Mouse (Mus musculus): ENCODE data around the gene Irf3. TPM values are rescaled to one million over a fixed set of nuclear protein-coding genes. Genes with fewer than 3 reads are reported as not detected.

Gene Irf3
- polyA plus RNA-seq (2012; fragmentation: generic; extraction: Trizol): 10 to 100 TPM; 48.6 to 59.4 TPM

DNA sequence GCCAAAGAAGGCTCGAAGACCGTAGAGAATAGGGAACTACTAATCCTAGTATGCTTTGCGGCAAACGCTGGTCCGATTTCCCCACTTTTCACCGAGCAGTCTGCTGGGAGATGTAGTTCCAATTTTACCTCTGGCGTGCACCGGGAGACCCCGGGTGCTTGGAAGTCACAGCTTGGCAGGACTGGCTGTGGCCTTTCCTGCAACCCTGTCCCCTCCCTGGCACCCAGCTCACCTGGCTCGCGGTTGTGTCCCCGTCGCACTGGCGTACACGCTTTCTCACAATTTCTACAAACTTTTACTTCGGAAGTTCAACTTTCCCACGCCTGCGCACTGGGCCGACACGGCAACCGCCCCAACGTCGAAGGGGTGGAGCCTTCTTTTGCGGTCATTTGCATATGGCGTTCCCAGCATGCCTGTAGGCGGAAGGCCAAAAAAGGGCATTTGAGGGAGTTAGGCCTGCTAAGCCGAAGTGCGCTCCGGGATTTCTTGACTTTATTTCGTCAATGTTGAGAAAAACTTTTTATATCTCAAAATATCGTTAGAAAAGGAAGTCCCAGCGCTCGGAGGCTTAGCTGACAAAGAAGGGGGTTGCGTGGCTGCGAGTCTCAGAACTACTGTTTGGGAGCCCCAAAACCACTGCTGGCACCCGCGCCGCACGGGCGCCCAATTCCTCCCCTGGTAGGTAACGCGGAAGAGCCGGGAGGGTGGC lies at the start of gene Irf3:
Irf3 (plus strand) TSS at position 418 of the 709 bp plus-strand sequence.

DNA sequence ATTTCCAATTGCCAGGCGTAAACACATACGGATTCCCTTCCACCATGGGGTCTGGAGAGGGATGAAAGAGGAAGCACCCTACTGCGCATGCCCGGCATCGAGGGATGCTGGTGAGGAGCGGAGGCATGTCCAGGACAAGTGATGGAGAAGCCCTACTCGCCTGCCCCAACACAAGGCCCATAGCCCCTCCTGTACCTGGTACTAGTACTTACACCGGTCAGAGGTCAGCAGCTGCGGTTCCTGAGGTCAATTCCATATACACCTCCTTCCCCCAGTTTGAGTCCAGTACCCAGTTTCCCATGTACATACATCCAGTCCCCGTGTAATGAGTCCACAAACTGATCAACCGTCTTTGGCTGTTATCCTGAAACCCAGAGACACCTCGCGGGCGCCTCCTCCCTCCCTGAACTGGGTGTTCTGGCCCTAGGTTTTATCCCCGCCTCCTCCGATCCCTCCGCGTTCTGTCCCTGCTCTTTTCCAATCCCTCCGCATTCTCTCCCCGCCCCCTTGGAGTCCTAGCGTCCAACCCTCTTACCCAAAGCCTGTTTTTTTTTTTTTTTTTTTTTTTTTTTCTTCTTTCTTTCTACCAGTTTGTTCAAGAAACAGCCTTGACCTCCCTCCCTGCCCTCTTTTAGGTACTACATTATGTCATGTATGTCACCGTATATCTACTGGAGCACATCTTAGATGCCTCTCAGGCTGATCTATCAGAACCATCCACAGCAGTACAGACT lies 22.9 kb upstream of the Irf3 start, which contains the start of gene Cpt1c:
Cpt1c (minus strand) TSS at position 469 of the 734 bp plus-strand sequence.

GRCm38 (mm10) chr7:44986192-44986878 lies 11.1 kb upstream of the Irf3 start, which contains the start of gene Prmt1:
TSS of gene Prmt1 (minus strand) at chr7:44986568.

DNA sequence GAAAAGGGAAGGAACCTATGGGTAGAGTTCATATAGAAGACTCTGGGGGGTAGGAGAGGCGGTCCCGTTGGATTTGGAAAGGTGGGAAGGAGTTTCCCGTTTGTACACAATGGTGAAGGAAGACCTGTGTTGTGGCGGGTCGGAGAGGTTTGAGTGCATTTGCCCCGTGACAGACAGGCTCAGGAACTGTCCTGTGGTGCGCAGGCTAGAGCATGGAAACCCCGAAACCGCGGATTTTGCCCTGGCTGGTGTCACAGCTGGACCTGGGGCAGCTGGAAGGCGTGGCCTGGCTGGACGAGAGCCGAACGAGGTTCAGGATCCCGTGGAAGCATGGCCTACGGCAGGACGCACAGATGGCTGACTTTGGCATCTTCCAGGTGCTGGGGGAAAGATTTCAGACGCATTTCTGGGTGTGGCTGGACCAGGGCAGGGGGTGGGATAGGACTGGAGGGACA lies 1.1 kb downstream of the Irf3 start, which contains the start of gene Bcl2l12:
Bcl2l12 (minus strand) TSS at position 212 of the 455 bp plus-strand sequence.

GRCm38 (mm10) chr7:45015957-45016612 lies 18.6 kb downstream of the Irf3 start, which contains the start of gene Scaf1:
TSS of gene Scaf1 (minus strand) at chr7:45016363.

GRCm38 (mm10) chr7:45017242-45018061 lies 20.0 kb downstream of the Irf3 start, which contains the start of gene Rras:
TSS of gene Rras (plus strand) at chr7:45017961.

Other genes starting within 250 kb of the Irf3 start
- gene Vrk3, start 249.2 kb upstream of the Irf3 start, polyA plus RNA-seq (2012; fragmentation: generic; extraction: Trizol): 10 to 100 TPM; 18.9 to 34.2 TPM
- gene Zfp473, start 246.6 kb upstream of the Irf3 start, polyA plus RNA-seq (2012; fragmentation: generic; extraction: Trizol): under 1 TPM; 0.05 to 0.45 TPM
- gene Nup62, start 181.6 kb upstream of the Irf3 start, polyA plus RNA-seq (2012; fragmentation: generic; extraction: Trizol): 10 to 100 TPM; 38.6 to 53.4 TPM
- 1 to 10 TPM in 1 of 2 experiments, under 1 TPM in 1; 0.55 to 3.7 TPM for gene Il4i1, start 181.3 kb upstream of the Irf3 start, polyA plus RNA-seq (2012; fragmentation: generic; extraction: Trizol)
- gene Atf5, start 181.0 kb upstream of the Irf3 start, polyA plus RNA-seq (2012; fragmentation: generic; extraction: Trizol): 100 to 1,000 TPM; 139 to 293 TPM
- 100 to 1,000 TPM; 148 to 208 TPM for gene Akt1s1, start 148.7 kb upstream of the Irf3 start, polyA plus RNA-seq (2012; fragmentation: generic; extraction: Trizol)
- gene Tbc1d17, start 148.6 kb upstream of the Irf3 start, polyA plus RNA-seq (2012; fragmentation: generic; extraction: Trizol): 10 to 100 TPM; 52.9 to 61.3 TPM
- 10 to 100 TPM; 26.9 to 30.8 TPM for gene Pnkp, start 140.5 kb upstream of the Irf3 start, polyA plus RNA-seq (2012; fragmentation: generic; extraction: Trizol)
- gene Ptov1, start 127.9 kb upstream of the Irf3 start, polyA plus RNA-seq (2012; fragmentation: generic; extraction: Trizol): 100 to 1,000 TPM; 265 to 602 TPM
- gene Med25, start 104.9 kb upstream of the Irf3 start, polyA plus RNA-seq (2012; fragmentation: generic; extraction: Trizol): 10 to 100 TPM; 52.4 to 67.0 TPM
- 10 to 100 TPM; 12.7 to 23.2 TPM for gene Fuz, start 101.6 kb upstream of the Irf3 start, polyA plus RNA-seq (2012; fragmentation: generic; extraction: Trizol)
- 10 to 100 TPM; 68.5 to 88.3 TPM for gene Ap2a1, start 68.2 kb upstream of the Irf3 start, polyA plus RNA-seq (2012; fragmentation: generic; extraction: Trizol)
- under 1 TPM in 1 of 2 experiments, not detected in 1; 0.28 TPM for gene Tsks, start 54.4 kb upstream of the Irf3 start, polyA plus RNA-seq (2012; fragmentation: generic; extraction: Trizol)
- gene Cpt1c, start 22.8 kb upstream of the Irf3 start, polyA plus RNA-seq (2012; fragmentation: generic; extraction: Trizol): 10 to 100 TPM; 18.8 to 57.8 TPM
- 100 to 1,000 TPM; 400 to 521 TPM for gene Prmt1, start 11.1 kb upstream of the Irf3 start, polyA plus RNA-seq (2012; fragmentation: generic; extraction: Trizol)
- gene Bcl2l12, start 1.1 kb downstream of the Irf3 start, polyA plus RNA-seq (2012; fragmentation: generic; extraction: Trizol): 10 to 100 TPM in 1 of 2 experiments, 1 to 10 TPM in 1; 7.7 to 25.0 TPM
- 10 to 100 TPM; 40.4 to 82.2 TPM for gene Scaf1, start 18.7 kb downstream of the Irf3 start, polyA plus RNA-seq (2012; fragmentation: generic; extraction: Trizol)
- 100 to 1,000 TPM; 124 to 245 TPM for gene Rras, start 20.3 kb downstream of the Irf3 start, polyA plus RNA-seq (2012; fragmentation: generic; extraction: Trizol)
- gene Prr12, start 55.2 kb downstream of the Irf3 start, polyA plus RNA-seq (2012; fragmentation: generic; extraction: Trizol): 10 to 100 TPM; 15.5 to 50.5 TPM
- gene Nosip, start 64.8 kb downstream of the Irf3 start, polyA plus RNA-seq (2012; fragmentation: generic; extraction: Trizol): 10 to 100 TPM; 70.7 to 93.8 TPM
- gene Prrg2, start 65.0 kb downstream of the Irf3 start, polyA plus RNA-seq (2012; fragmentation: generic; extraction: Trizol): 10 to 100 TPM; 15.9 to 50.5 TPM
- gene Rcn3, start 94.6 kb downstream of the Irf3 start, polyA plus RNA-seq (2012; fragmentation: generic; extraction: Trizol): 100 to 1,000 TPM in 1 of 2 experiments, 10 to 100 TPM in 1; 38.2 to 683 TPM
- 100 to 1,000 TPM in 1 of 2 experiments, 10 to 100 TPM in 1; 35.9 to 373 TPM for gene Fcgrt, start 106.2 kb downstream of the Irf3 start, polyA plus RNA-seq (2012; fragmentation: generic; extraction: Trizol)
- gene Rps11, start 126.8 kb downstream of the Irf3 start, polyA plus RNA-seq (2012; fragmentation: generic; extraction: Trizol): 1,000 to 10,000 TPM; 3,371 to 8,325 TPM
- gene Rpl13a, start 131.1 kb downstream of the Irf3 start, polyA plus RNA-seq (2012; fragmentation: generic; extraction: Trizol): over 10,000 TPM in 1 of 2 experiments, 1,000 to 10,000 TPM in 1; 5,910 to 13,875 TPM
- 1 to 10 TPM; 2.2 to 3.0 TPM for gene Gm45713, start 138.6 kb downstream of the Irf3 start, polyA plus RNA-seq (2012; fragmentation: generic; extraction: Trizol)
- 10 to 100 TPM in 1 of 2 experiments, 1 to 10 TPM in 1; 2.1 to 23.0 TPM for gene Flt3l, start 138.8 kb downstream of the Irf3 start, polyA plus RNA-seq (2012; fragmentation: generic; extraction: Trizol)
- gene Pih1d1, start 156.7 kb downstream of the Irf3 start, polyA plus RNA-seq (2012; fragmentation: generic; extraction: Trizol): 100 to 1,000 TPM; 244 to 448 TPM
- 100 to 1,000 TPM in 1 of 2 experiments, 10 to 100 TPM in 1; 58.8 to 137 TPM for gene Aldh16a1, start 156.9 kb downstream of the Irf3 start, polyA plus RNA-seq (2012; fragmentation: generic; extraction: Trizol)
- under 1 TPM; 0.04 to 0.18 TPM for gene Slc17a7, start 166.3 kb downstream of the Irf3 start, polyA plus RNA-seq (2012; fragmentation: generic; extraction: Trizol)
- under 1 TPM; 0.04 to 0.48 TPM for gene Gfy, start 181.9 kb downstream of the Irf3 start, polyA plus RNA-seq (2012; fragmentation: generic; extraction: Trizol)
- gene Pth2, start 183.3 kb downstream of the Irf3 start, polyA plus RNA-seq (2012; fragmentation: generic; extraction: Trizol): not detected
- gene Ccdc155, start 207.2 kb downstream of the Irf3 start, polyA plus RNA-seq (2012; fragmentation: generic; extraction: Trizol): 1 to 10 TPM in 1 of 2 experiments, under 1 TPM in 1; 0.71 to 4.3 TPM
- gene Dkkl1, start 214.5 kb downstream of the Irf3 start, polyA plus RNA-seq (2012; fragmentation: generic; extraction: Trizol): under 1 TPM in 1 of 2 experiments, not detected in 1; 0.15 TPM
- 100 to 1,000 TPM in 1 of 2 experiments, 10 to 100 TPM in 1; 60.5 to 105 TPM for gene Tead2, start 218.1 kb downstream of the Irf3 start, polyA plus RNA-seq (2012; fragmentation: generic; extraction: Trizol)
- under 1 TPM; 0.11 to 0.28 TPM for gene Cd37, start 241.5 kb downstream of the Irf3 start, polyA plus RNA-seq (2012; fragmentation: generic; extraction: Trizol)
- gene Slc6a16, start 243.4 kb downstream of the Irf3 start, polyA plus RNA-seq (2012; fragmentation: generic; extraction: Trizol): not detected